Mouse (Mus musculus) spleen, adult 18-20 months (tissue): ENCODE results near the gene Usp54.

Source experiments
- DNase-seq, 2 experiments: peaks; one replicate each; pipeline ENCODE4 v3.0.0; 2022; ENCODE audit warnings: mixed read lengths in 2 of 2

Gene Usp54

DNA sequence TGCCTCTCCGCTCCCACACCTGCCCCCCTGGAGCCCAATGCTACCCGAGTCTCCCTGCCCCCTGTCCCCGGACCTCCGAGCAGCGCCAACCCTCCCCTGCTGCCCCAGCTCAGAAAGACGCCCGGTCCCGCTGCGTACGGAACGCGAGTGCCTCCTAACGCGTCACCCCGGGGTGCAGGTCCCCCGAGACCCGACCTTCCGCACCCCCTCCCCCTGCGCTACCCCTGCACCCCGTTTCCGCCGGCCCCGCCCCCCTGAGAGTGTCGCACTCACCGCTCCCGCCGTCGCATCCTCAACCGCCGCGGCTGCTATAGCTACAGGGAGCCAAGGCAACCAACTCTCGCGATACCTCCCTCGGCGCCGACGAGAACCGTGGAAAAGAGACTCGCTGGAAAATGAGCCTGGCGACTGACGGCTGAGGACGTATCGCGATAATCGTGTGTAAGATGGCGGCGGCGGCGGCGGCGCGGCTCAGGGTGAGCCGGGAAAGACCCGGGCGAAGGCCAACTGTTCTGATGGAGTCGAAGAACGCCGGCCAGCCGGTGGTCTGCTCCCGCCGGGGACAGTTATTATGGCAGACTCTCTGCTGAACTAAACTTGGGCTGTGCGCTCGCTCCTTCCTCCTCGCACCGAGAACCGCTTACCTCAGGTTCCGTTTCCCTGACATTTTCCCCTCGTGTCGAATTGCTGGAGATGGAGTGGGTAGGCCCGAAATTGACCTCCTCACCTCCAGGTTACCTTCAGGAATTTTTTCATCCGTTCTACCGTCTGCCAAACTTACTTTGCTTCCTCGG lies at the start of gene Usp54:
Gene Usp54 (minus strand): TSS at position 420 of the 794 bp plus-strand sequence.
- DNase-seq, result peak; percentile 95 to 97

DNA sequence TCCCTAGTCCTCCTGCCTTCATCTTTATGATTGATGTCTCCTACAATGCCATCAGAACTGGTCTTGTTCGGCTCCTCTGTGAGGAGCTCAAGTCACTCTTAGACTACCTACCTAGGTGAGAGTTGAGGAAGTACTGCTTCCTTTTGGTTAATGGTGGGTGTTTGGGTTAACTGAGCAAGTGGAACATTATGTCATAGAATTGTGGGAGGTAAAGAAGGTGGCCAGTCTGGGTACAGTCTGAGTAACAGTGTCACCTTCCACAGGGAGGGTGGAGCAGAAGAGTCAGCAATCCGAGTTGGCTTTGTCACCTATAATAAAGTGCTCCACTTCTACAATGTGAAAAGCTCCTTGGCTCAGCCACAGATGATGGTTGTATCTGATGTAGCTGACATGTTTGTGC lies 48.1 kb upstream of the Usp54 start:
- no peak for DNase-seq

- no peak for DNase-seq
Observed at GRCm38 (mm10) chr14:20686576-20686975, 45.7 kb upstream of the Usp54 start.

DNA sequence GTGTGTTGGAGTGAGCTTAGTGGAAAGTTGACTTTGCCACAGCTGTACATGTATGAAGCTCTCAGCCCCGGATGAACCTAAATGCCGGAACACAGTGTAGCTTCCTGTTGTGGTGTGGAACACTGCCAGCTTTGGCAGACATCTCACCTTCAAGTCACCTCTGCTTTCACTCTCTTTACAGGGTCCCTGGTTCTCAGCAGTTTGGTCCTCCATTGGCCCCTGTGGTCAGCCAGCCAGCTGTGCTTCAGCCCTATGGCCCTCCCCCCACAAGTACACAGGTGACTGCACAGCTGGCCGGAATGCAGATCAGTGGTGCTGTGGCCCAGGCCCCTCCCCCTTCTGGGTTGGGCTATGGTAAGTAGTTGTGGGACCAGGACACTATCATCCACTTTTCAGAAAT lies 41.6 kb upstream of the Usp54 start:
- DNase-seq, result peak; percentile 59 to 63

DNA sequence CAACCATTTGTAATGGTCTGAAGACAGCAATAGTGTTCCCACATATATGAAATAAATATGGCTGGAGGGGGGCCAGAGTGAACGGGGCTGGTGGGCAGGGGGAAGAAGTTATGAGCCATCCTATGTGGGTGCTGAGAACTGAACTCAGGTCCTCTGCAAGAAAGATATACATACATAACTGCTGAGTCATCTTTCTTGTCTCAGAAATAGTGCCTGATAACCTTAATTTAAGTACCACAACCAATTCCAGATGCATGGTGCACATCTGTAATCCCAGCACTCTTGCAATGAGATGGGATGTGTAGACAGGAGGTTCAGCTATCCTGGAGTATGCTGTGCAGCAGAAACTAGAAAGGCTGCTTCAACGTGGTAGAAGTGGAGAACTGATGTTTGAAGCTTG lies 40.9 kb upstream of the Usp54 start:
- no peak for DNase-seq

DNA sequence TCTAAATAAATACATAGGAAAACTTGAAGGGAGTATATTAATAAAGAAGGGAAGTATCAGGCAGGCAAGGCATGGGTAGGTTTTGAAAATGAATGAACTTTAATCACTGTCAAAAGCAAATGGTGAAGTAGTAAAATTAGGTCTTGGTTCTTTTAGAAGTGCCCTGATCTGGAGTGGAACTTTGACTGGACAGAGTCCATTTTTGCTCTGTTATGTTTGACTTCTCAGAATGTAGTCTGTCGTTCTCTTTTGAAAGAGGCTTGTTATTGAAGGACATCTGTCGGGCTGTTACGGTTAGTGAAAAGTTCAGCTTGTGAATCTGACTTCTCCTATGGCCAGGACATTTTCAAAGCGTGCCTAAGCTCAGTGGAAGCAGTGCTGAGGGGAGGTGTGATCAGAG lies 37.0 kb upstream of the Usp54 start:
- DNase-seq, result no peak

- DNase-seq, result peak; percentile 93 to 94
Observed at GRCm38 (mm10) chr14:20674064-20674833, 33.4 kb upstream of the Usp54 start, which contains the start of gene Sec24c. TSS of gene Sec24c (plus strand) at chr14:20674308.

- DNase-seq, result no peak
Observed at GRCm38 (mm10) chr14:20673735-20674063, 32.8 kb upstream of the Usp54 start.

- DNase-seq, result no peak
Observed at GRCm38 (mm10) chr14:20672990-20673389, 32.1 kb upstream of the Usp54 start.

- no peak for DNase-seq
Observed at GRCm38 (mm10) chr14:20668154-20668810, 27.4 kb upstream of the Usp54 start, which contains the start of gene Synpo2l. TSS of gene Synpo2l (minus strand) at chr14:20668354.

DNA sequence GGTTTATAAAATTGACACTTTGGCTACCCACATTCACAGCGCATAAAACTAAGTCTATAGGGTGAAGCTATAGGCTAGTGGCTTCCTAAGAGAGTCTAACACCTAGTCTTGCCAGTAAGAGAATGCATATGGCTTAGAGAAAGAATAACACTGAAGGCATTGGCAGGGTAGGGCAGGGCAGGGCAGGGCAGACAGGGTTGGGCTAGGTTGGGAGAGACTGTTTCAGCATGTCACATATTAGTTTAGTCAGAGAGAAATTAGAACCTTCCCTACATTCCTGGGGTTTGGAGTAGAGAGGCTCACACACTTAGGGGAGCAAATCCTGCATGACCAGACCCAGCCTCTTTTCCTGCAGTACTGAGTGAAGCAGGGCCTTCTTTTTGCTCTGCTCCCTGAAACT lies 26.6 kb upstream of the Usp54 start:
- DNase-seq, result no peak

DNA sequence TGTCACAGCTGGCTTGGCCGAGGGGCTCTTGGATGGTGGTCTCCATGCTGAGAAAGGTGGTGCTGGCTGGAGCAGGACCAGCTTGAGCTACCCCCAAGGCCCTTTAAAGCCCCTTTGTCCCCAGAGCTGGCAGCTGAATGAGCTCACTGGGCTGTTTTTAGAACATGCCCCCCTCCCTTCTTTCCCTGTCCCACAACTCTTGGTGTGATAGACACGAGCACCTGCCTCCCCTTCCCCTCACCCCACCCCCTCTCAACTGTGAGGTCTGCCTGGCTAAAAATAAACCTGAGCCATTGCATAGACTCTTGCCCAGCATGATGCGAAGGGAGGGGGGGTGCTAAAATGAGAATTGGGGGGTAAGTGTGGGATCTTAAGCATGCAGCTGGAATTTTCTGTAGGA lies 23.6 kb upstream of the Usp54 start:
- DNase-seq, result no peak

DNA sequence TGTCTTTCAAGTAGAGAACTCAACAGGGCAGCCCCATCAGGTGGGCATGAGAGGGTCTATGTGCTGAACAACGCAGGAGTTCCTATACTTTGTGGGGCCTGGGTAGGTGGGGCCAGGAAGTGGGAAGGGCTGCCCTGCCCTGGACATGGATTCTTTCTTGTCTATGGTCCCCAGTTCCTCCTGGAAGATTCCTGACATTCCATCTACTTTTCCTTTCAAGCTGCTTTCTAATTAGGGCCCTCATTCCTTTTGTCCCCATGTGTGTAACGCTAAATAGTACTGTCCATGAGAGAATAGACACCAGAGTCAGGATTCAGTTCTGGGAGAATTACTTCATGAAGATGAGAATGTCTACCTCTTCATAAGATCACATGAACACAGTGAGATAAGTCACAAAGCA lies 22.7 kb upstream of the Usp54 start:
- no peak for DNase-seq

GRCm38 (mm10) chr14:20662740-20663139 lies 21.9 kb upstream of the Usp54 start:
- DNase-seq, result no peak

DNA sequence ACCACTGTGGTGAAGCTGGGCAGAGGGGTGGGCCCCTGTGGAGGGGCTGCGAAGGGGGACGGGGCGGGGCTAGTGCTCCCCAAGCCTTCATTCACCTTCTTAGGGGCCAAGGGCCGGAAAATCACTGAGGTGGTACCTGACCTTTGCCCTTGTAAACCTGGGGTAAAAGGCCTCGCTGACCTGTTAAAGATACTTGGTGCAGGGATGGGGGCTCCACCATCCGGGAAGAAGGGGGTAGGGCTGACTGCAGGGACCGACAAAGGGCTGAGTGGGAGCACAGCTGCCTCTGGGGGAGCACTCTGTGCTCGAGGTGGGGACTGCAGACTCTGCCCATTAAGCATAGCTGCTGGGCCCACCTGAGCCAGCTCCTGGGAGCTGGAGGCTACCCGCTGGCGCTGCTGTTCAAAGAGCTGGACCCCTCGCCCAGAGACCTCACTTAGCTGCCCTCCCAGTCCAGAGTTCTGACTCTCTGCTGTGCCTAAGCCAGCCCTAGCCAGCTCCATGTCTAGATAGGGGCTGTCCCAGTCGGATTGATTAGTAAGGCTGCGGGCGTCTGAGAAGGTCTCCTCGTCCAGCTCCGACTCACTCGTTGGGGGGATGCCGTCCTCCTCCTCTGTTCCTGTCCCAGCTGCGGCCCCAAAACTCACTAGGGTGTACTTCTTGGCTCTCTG lies 20.9 kb upstream of the Usp54 start:
- no peak for DNase-seq

DNA sequence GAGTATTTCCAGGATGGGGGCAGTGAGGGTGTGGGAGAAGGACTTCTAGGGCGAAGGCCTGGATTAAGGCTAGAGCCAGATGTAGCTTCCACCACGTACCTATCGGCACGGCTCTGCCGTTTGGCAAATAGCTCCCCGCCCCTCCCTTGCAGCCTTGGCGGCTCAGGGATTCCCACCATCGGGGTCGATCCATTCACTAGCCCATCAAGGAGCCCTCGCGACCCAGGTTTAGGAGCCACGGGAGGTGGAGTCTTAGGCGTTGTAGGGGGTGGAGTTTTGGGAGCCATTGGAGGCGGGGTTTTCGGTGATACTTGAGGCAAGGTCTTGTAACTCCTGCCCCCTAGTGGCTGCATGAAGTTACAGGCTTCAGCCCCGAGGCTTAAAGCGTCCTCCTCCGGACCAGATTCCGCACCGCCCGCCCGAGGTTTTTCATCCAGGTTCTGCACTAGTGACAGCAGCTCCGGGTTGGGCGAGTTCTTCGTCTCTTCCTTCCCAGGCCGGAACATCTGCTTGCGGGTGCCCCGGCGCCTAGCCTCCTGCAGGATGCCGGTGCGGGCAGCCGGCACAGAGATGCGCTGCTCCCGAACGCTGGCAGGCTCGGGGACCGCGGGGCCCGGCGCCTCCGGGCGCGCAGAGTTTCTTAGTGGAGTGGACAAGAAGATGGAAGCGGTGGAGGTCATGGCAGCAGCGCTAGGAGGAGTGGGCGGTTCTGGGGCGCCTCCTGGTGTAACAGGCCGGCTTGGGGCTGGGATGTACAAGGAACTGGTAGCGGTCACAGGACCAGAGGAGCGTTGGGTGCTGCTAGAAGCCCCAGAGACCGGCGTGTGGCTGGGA lies 20.2 kb upstream of the Usp54 start:
- peak; percentile 78 to 86 for DNase-seq

- no peak for DNase-seq
Observed at GRCm38 (mm10) chr14:20659687-20660086, 18.8 kb upstream of the Usp54 start.

DNA sequence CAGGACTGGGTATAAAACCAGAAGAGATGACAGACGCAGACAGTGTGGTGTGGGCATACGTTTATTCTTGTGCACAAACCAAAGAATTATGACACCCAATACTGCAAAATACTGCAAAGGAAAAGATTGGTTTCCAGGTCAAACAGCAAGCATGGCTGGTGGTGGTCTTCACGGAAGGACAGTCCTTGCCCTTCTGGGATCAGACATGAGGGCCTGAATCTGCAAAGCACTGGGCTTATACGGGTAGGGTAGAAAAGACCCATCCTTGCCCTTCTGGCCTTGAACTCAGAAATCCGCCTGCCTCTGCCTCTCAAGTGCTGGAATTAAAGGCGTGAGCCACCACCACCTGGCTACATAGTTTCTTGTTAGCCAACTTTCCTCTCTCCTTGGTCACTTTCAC lies 18.0 kb upstream of the Usp54 start:
- no peak for DNase-seq

- no peak for DNase-seq
Observed at GRCm38 (mm10) chr14:20658326-20658725, 17.5 kb upstream of the Usp54 start.

GRCm38 (mm10) chr14:20656361-20656760 lies 15.5 kb upstream of the Usp54 start, which contains the start of gene Myoz1:
TSS of gene Myoz1 (minus strand) at chr14:20656540.
- no peak for DNase-seq

- no peak for DNase-seq
Observed at GRCm38 (mm10) chr14:20655731-20656130, 14.9 kb upstream of the Usp54 start.
